Mouse (Mus musculus): ENCODE measurements around the gene Grm2. TPM values are rescaled to one million over a fixed set of nuclear protein-coding genes. Genes with fewer than 3 reads are reported as not detected.
"Not testable (repeated sequence)": the region's sequence is repeated elsewhere in the genome, so short reads cannot be mapped to it uniquely, and the experiment has no call there.

The Grm2 gene
- polyA plus RNA-seq, 1 experiment from 2014 or later, result 6.4 TPM

- Histone ChIP-seq H3K36me3 (no peaks in the 10 kb centered on the region), H3K27me3 (replicated peaks) (no peaks in the 10 kb centered on the region), H3K4me1 (no peaks in the 10 kb centered on the region), H3K27ac (replicated peaks) (no peak overlapping the region), H3K9me3 (replicated peaks) (no peaks in the 10 kb centered on the region), H3K4me3 (replicated peaks) (no peak overlapping the region), H3K4me2 (no peak overlapping the region), H3K9ac (replicated peaks) (no peak overlapping the region)
- WGBS, result 65% methylated on average over 2 of the region's 2 CpGs
- no peak for ATAC-seq (ENCODE audit: low FRiP score)
Observed at GRCm38 (mm10) chr9:106613951-106614350, 41.9 kb downstream of the Grm2 start.

- Histone ChIP-seq H3K27ac (replicated peaks) (no peak overlapping the region), H3K27me3 (replicated peaks) (no peaks in the 10 kb centered on the region), H3K4me1 (no peaks in the 10 kb centered on the region), H3K9me3 (replicated peaks) (no peaks in the 10 kb centered on the region), H3K36me3 (no peaks in the 10 kb centered on the region), H3K9ac (replicated peaks) (no peak overlapping the region), H3K4me2 (no peak overlapping the region), H3K4me3 (replicated peaks) (no peak overlapping the region)
- ATAC-seq (ENCODE audit: low FRiP score), result no peak
- WGBS, result 85% methylated on average over 4 of the region's 4 CpGs
Observed at GRCm38 (mm10) chr9:106610727-106611126, 45.2 kb downstream of the Grm2 start.

- Histone ChIP-seq H3K36me3 (no peaks in the 10 kb centered on the region), H3K9ac (replicated peaks) (no peak overlapping the region), H3K9me3 (replicated peaks) (no peaks in the 10 kb centered on the region), H3K4me2 (no peak overlapping the region), H3K27ac (replicated peaks) (no peak overlapping the region), H3K4me1 (0 out of 2 replicates have a peak, but pooled peaks cover 3% of the 10 kb centered on the region), H3K4me3 (replicated peaks) (no peak overlapping the region), H3K27me3 (replicated peaks) (no peaks in the 10 kb centered on the region)
- whole genome bisulfite sequencing, result 22% methylated on average over 8 of the region's 8 CpGs
- ATAC-seq (ENCODE audit: low FRiP score), result no peak
Observed at GRCm38 (mm10) chr9:106600546-106600945, 55.3 kb downstream of the Grm2 start.

GRCm38 (mm10) chr9:106598466-106598865 lies 57.4 kb downstream of the Grm2 start:
- Histone ChIP-seq H3K4me2 (no peak overlapping the region), H3K27ac (replicated peaks) (no peak overlapping the region), H3K27me3 (replicated peaks) (no peaks in the 10 kb centered on the region), H3K4me1 (0 out of 2 replicates have a peak, but pooled peaks cover 4% of the 10 kb centered on the region), H3K9me3 (replicated peaks) (no peaks in the 10 kb centered on the region), H3K4me3 (replicated peaks) (no peak overlapping the region), H3K36me3 (no peaks in the 10 kb centered on the region), H3K9ac (replicated peaks) (no peak overlapping the region)
- ATAC-seq (ENCODE audit: low FRiP score), result no peak
- WGBS, result 41% methylated on average over 7 of the region's 7 CpGs

GRCm38 (mm10) chr9:106595836-106596235 lies 60.0 kb downstream of the Grm2 start:
- Histone ChIP-seq H3K4me2 (no peak overlapping the region), H3K9me3 (replicated peaks) (no peaks in the 10 kb centered on the region), H3K27ac (replicated peaks) (no peak overlapping the region), H3K36me3 (no peaks in the 10 kb centered on the region), H3K9ac (replicated peaks) (no peak overlapping the region), H3K4me1 (0 out of 2 replicates have a peak, but pooled peaks cover 4% of the 10 kb centered on the region), H3K4me3 (replicated peaks) (no peak overlapping the region), H3K27me3 (replicated peaks) (no peaks in the 10 kb centered on the region)
- 69% methylated on average over 7 of the region's 7 CpGs for WGBS
- no peak for ATAC-seq (ENCODE audit: low FRiP score)

GRCm38 (mm10) chr9:106595402-106595801 lies 60.5 kb downstream of the Grm2 start:
- not testable (repeated sequence) for H3K9me3 ChIP-seq (replicated peaks); H3K4me1 ChIP-seq; ATAC-seq (ENCODE audit: low FRiP score); H3K9ac ChIP-seq (replicated peaks); H3K4me3 ChIP-seq (replicated peaks); H3K27me3 ChIP-seq (replicated peaks); H3K36me3 ChIP-seq; H3K4me2 ChIP-seq; H3K27ac ChIP-seq (replicated peaks)
- WGBS, result 24% methylated on average over 4 of the region's 4 CpGs

Other genes with a start within 250 kb of the Grm2 start
- gene Rpl29, start 226.6 kb downstream of the Grm2 start, polyA plus RNA-seq (2015; fragmentation: Nextera tagmentation; extraction: Ambion mirVana), result 656 and 712 TPM in 2 replicates
- gene Acy1, start 217.8 kb downstream of the Grm2 start, polyA plus RNA-seq (2015; fragmentation: Nextera tagmentation; extraction: Ambion mirVana), result 20.5 and 24.9 TPM in 2 replicates
- gene Abhd14b, start 208.6 kb downstream of the Grm2 start, polyA plus RNA-seq (2015; fragmentation: Nextera tagmentation; extraction: Ambion mirVana), result 10.0 and 13.6 TPM in 2 replicates
- gene Abhd14a, start 208.4 kb downstream of the Grm2 start, polyA plus RNA-seq (2015; fragmentation: Nextera tagmentation; extraction: Ambion mirVana), result 73.2 and 77.0 TPM in 2 replicates
- gene Pcbp4, start 202.8 kb downstream of the Grm2 start, polyA plus RNA-seq (2015; fragmentation: Nextera tagmentation; extraction: Ambion mirVana), result 185 and 222 TPM in 2 replicates
- gene Gpr62, start 190.1 kb downstream of the Grm2 start, polyA plus RNA-seq (2015; fragmentation: Nextera tagmentation; extraction: Ambion mirVana), result 1.1 and 1.4 TPM in 2 replicates
- 46.4 and 47.8 TPM in 2 replicates for gene Rrp9, start 180.1 kb downstream of the Grm2 start, polyA plus RNA-seq (2015; fragmentation: Nextera tagmentation; extraction: Ambion mirVana)
- 0.86 and 3.6 TPM in 2 replicates for gene Parp3, start 179.1 kb downstream of the Grm2 start, polyA plus RNA-seq (2015; fragmentation: Nextera tagmentation; extraction: Ambion mirVana)
- not detected in 2 replicates for gene Iqcf1, start 156.1 kb downstream of the Grm2 start, polyA plus RNA-seq (2015; fragmentation: Nextera tagmentation; extraction: Ambion mirVana)
- not detected in 2 replicates for gene Iqcf5, start 141.5 kb downstream of the Grm2 start, polyA plus RNA-seq (2015; fragmentation: Nextera tagmentation; extraction: Ambion mirVana)
- gene Iqcf3, start 94.5 kb downstream of the Grm2 start, polyA plus RNA-seq (2015; fragmentation: Nextera tagmentation; extraction: Ambion mirVana), result not detected in 2 replicates
- not detected in 2 replicates for gene Iqcf4, start 85.1 kb downstream of the Grm2 start, polyA plus RNA-seq (2015; fragmentation: Nextera tagmentation; extraction: Ambion mirVana)
- gene Iqcf6, start 29.5 kb downstream of the Grm2 start, polyA plus RNA-seq (2015; fragmentation: Nextera tagmentation; extraction: Ambion mirVana), result not detected in 2 replicates
- 72.2 and 83.3 TPM in 2 replicates for gene Tex264, start 29.8 kb upstream of the Grm2 start, polyA plus RNA-seq (2015; fragmentation: Nextera tagmentation; extraction: Ambion mirVana)
- gene Rad54l2, start 133.1 kb upstream of the Grm2 start, polyA plus RNA-seq (2015; fragmentation: Nextera tagmentation; extraction: Ambion mirVana), result 6.4 and 7.1 TPM in 2 replicates
- gene Dcaf1, start 165.8 kb upstream of the Grm2 start, polyA plus RNA-seq (2015; fragmentation: Nextera tagmentation; extraction: Ambion mirVana), result 15.9 and 17.3 TPM in 2 replicates
- gene Rbm15b, start 231.3 kb upstream of the Grm2 start, polyA plus RNA-seq (2015; fragmentation: Nextera tagmentation; extraction: Ambion mirVana), result 10.9 and 13.5 TPM in 2 replicates
- 192 and 201 TPM in 2 replicates for gene Manf, start 235.9 kb upstream of the Grm2 start, polyA plus RNA-seq (2015; fragmentation: Nextera tagmentation; extraction: Ambion mirVana)